Mouse (Mus musculus) myocyte (in vitro differentiated cells): ENCODE results near the gene Kcnt2. TPM values are rescaled to one million over a fixed set of nuclear protein-coding genes. Genes with fewer than 3 reads are reported as not detected.

Source experiments
- H3K27me3 ChIP-seq: one replicate; pipeline ENCODE4 v1.6.1; 2011; ENCODE audit not compliant: control insufficient read depth, insufficient read depth, insufficient read length
- H3K36me3 ChIP-seq: one replicate; pipeline ENCODE4 v1.6.1; 2011; ENCODE audit not compliant: control insufficient read depth, insufficient read depth
- H3K4me2 ChIP-seq: one replicate; pipeline ENCODE4 v1.6.1; 2011; ENCODE audit warnings: low read depth, control low read depth
- H3K4me3 ChIP-seq: one replicate; pipeline ENCODE4 v1.5.1; 2011; ENCODE audit warnings: mild to moderate bottlenecking, control low read depth, moderate library complexity
- H3K79me2 ChIP-seq: one replicate; pipeline ENCODE4 v1.6.1; 2011; ENCODE audit not compliant: control insufficient read depth, insufficient read depth
- H3ac ChIP-seq: one replicate; pipeline ENCODE4 v1.6.1; 2011; ENCODE audit not compliant: control insufficient read depth, insufficient read length
- CEBPB ChIP-seq: IDR thresholded peaks from 2 replicates; pipeline ENCODE4 v1.6.1; 2011; ENCODE audit warnings: mild to moderate bottlenecking, moderate library complexity; ENCODE audit not compliant: poor library complexity, insufficient read depth, severe bottlenecking
- E2F4 ChIP-seq: IDR thresholded peaks from one replicate; pipeline ENCODE4 v1.6.1; 2011; ENCODE audit warnings: mild to moderate bottlenecking, control low read depth, moderate library complexity; ENCODE audit not compliant: insufficient read depth
- MAX ChIP-seq: IDR thresholded peaks from one replicate; pipeline ENCODE4 v1.6.1; 2011; ENCODE audit warnings: low read depth, mild to moderate bottlenecking, control low read depth
- MYOD1 ChIP-seq, 3 experiments: IDR thresholded peaks; one replicate each; pipeline ENCODE4 v1.6.1; 2011; ENCODE audit warnings: control low read depth in 2 of 3, low read depth in 2 of 3, mild to moderate bottlenecking in 2 of 3, moderate library complexity in 1 of 3; ENCODE audit not compliant: insufficient read length in 2 of 3, control insufficient read depth in 1 of 3
- MYOG ChIP-seq, 3 experiments: IDR thresholded peaks; one replicate each; pipeline ENCODE4 v1.6.1; 2011; ENCODE audit warnings: control low read depth in 2 of 3, low read depth in 2 of 3, mild to moderate bottlenecking in 2 of 3; ENCODE audit not compliant: insufficient read length in 2 of 3, control insufficient read depth in 1 of 3, insufficient read depth in 1 of 3
- POLR2A ChIP-seq: IDR thresholded peaks from one replicate; pipeline ENCODE4 v1.6.1; 2011; ENCODE audit warnings: low read depth, mild to moderate bottlenecking, control low read depth, moderate library complexity; ENCODE audit not compliant: insufficient read length
- POLR2AphosphoS2 ChIP-seq: IDR thresholded peaks from one replicate; pipeline ENCODE4 v1.6.1; 2011; ENCODE audit warnings: low read depth, control low read depth; ENCODE audit not compliant: insufficient read length
- REST ChIP-seq: IDR thresholded peaks from one replicate; pipeline ENCODE4 v1.6.1; 2011; ENCODE audit warnings: mild to moderate bottlenecking, control low read depth, moderate library complexity; ENCODE audit not compliant: insufficient read depth, insufficient read length
- SRF ChIP-seq: IDR thresholded peaks from one replicate; pipeline ENCODE4 v1.6.1; 2011; ENCODE audit warnings: low read depth; ENCODE audit not compliant: control insufficient read depth, insufficient read length
- TCF12 ChIP-seq: IDR thresholded peaks from one replicate; pipeline ENCODE4 v1.6.1; 2011; ENCODE audit warnings: mild to moderate bottlenecking, control low read depth; ENCODE audit not compliant: poor library complexity, insufficient read depth, severe bottlenecking
- TCF3 ChIP-seq: IDR thresholded peaks from one replicate; pipeline ENCODE4 v1.6.1; 2011; ENCODE audit warnings: low read depth, control low read depth; ENCODE audit not compliant: insufficient read length
- USF1 ChIP-seq: IDR thresholded peaks from one replicate; pipeline ENCODE4 v1.6.1; 2011; ENCODE audit warnings: low read depth, mild to moderate bottlenecking, control low read depth, moderate library complexity
- polyA plus RNA-seq: library from polyadenylated mRNA; unstranded; fragments of >200 nt; fragmentation: generic; extraction: Trizol; gene quantifications from one replicate; pipeline ENCODE4 v1.2.1, GENCODE M21; 2012; ENCODE audit warnings: missing spikeins

Gene Kcnt2
- polyA plus RNA-seq, 1 experiment: 0.19 TPM

DNA sequence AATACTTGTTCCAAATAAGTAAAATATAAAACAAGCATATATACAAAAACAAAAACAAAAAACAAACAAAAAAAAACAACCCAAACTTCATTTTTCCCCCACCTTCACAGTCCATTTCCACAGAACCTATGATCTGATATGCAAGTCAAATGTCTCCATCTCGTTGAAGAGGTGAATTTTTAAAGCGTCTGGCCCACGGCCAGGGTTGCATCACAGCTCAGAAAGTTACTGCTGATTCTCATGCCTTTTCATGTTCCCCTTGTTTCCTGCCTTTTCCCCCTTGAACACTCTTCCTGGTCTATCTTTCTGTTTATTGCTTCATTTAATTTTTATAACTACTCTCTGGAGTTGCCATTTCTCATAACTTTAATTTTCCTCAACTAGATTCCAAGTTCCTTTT is 18.7 kb downstream of the Kcnt2 start:
- H3K36me3 ChIP-seq: no peaks in the 10 kb centered on the region

DNA sequence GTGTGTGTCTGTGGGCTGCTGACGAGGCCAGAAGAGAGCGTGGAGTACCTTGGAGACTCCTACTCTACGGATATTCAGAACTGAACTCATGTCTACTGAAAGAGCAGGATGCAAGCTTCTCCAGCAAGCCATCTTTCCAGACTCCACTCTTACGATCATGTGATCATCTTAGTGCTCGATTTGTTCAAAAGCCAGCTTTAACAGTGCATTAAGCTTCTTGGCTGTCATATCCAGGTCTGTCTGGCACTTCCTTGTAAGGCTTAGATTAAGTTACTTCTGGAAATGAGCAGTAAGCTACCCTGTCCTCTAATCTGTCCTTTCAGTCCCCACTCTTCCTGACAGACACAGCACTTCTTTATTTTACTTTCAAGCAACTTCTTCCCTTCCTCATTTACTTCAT is 20.1 kb downstream of the Kcnt2 start:
- no peak overlapping the region for H3K4me2 ChIP-seq
- no peaks in the 10 kb centered on the region for H3K36me3 ChIP-seq
- H3K27me3 ChIP-seq: no peaks in the 10 kb centered on the region
- H3K79me2 ChIP-seq: no peaks in the 10 kb centered on the region
- TF ChIP-seq E2F4 (no peak), POLR2A (no peak), SRF (no peak), TCF12 (no peak), TCF3 (no peak)
- no peak overlapping the region for H3ac ChIP-seq
- no peak overlapping the region for H3K4me3 ChIP-seq

More for the DNA sequence above, 18.7 kb downstream of the Kcnt2 start:
- H3K4me2 ChIP-seq: no peak overlapping the region
- H3K27me3 ChIP-seq: no peaks in the 10 kb centered on the region
- no peak for TF ChIP-seq TCF3
- no peak for TF ChIP-seq POLR2AphosphoS2
- no peak for TF ChIP-seq USF1
- TF ChIP-seq TCF12: no peak
- TF ChIP-seq POLR2A: no peak
- TF ChIP-seq CEBPB: 0 out of 2 replicates have a peak, but pooled peaks have one; percentile 9
- no peak for TF ChIP-seq MYOD1 (IDR thresholded peaks at IDR 0.05; ENCODE audit: control insufficient read depth in 1 of 3, insufficient read length in 2 of 3, low read depth in 2 of 3)
- TF ChIP-seq MYOG (IDR thresholded peaks at IDR 0.05; ENCODE audit: control insufficient read depth in 1 of 3, insufficient read depth in 1 of 3, insufficient read length in 2 of 3, low read depth in 2 of 3): no peak
- TF ChIP-seq MAX: no peak
- H3K79me2 ChIP-seq: no peaks in the 10 kb centered on the region
- no peak overlapping the region for H3ac ChIP-seq
- H3K4me3 ChIP-seq: no peak overlapping the region

DNA sequence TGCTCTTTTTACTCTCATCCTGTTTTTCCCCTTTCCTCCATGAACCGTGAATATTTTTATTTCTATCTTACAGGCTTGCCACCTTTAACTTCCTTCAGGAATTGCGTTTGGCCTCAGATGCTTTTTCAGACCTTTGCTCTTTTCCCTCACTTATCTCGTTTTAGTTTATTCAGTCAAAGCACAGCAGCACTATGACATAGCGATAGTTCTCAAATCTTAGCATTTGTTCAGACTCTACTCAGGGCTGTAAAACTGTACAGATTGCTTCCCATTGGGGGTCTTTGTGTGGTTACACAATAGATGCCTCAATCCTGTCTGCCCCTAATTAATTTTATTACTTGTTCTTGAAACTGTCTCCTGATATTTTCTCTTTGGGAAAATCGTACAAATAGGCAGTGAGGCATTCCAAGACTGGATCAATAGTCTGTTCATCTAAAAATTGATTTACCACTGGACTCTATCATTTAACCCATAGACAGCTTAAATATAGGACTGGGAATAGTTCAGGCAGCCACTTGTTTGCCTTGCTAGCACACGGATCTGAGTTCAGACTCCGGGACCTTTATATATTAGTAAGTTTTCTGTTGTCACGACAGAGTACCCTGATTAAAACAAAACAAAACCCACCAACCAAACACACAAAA is 20.8 kb downstream of the Kcnt2 start:
- Histone ChIP-seq H3K27me3 (no peaks in the 10 kb centered on the region), H3K4me2 (no peak overlapping the region), H3K4me3 (no peak overlapping the region), H3K79me2 (no peaks in the 10 kb centered on the region), H3K36me3 (no peaks in the 10 kb centered on the region), H3ac (no peak overlapping the region)
- TF ChIP-seq MYOD1 (IDR thresholded peaks at IDR 0.05; ENCODE audit: control insufficient read depth in 1 of 3, insufficient read length in 2 of 3, low read depth in 2 of 3): no peak
- TF ChIP-seq POLR2A: no peak
- TF ChIP-seq TCF12: no peak
- no peak for TF ChIP-seq MAX
- TF ChIP-seq MYOG (IDR thresholded peaks at IDR 0.05; ENCODE audit: control insufficient read depth in 1 of 3, insufficient read depth in 1 of 3, insufficient read length in 2 of 3, low read depth in 2 of 3): no peak
- TF ChIP-seq USF1: no peak
- TF ChIP-seq REST: no peak
- no peak for TF ChIP-seq CEBPB
- no peak for TF ChIP-seq POLR2AphosphoS2
- no peak for TF ChIP-seq SRF
- no peak for TF ChIP-seq E2F4
- no peak for TF ChIP-seq TCF3

- H3K36me3 ChIP-seq: no peaks in the 10 kb centered on the region
- no peak for TF ChIP-seq MAX
- TF ChIP-seq E2F4: no peak
- no peak for TF ChIP-seq USF1
- TF ChIP-seq REST: no peak
- no peak for TF ChIP-seq MYOG (IDR thresholded peaks at IDR 0.05; ENCODE audit: control insufficient read depth in 1 of 3, insufficient read depth in 1 of 3, insufficient read length in 2 of 3, low read depth in 2 of 3)
- no peak for TF ChIP-seq TCF3
- H3K79me2 ChIP-seq: no peaks in the 10 kb centered on the region
- H3ac ChIP-seq: no peak overlapping the region
- no peak overlapping the region for H3K4me2 ChIP-seq
- H3K27me3 ChIP-seq: no peaks in the 10 kb centered on the region
- H3K4me3 ChIP-seq: no peak overlapping the region
These were observed 21.3 kb downstream of the Kcnt2 start for GRCm38 (mm10) chr1:140267288-140267687.

DNA sequence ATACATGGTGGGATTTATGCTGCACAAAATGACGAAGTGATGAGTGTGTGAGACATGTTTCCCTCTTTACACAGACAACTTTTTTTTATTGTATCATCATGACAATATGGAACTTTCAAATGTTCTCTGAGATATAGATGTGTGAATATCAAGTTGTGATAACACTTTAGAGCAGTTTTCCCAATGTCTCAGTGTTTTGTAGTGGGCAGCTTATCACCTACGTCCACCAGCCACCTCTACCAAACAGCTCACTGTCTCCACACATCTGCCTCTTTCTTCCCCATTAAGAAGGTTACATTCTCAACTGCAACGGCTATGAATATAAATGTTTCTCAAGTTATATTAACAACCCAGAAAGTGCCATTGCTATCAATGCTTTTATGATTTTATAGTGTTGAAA is 27.7 kb downstream of the Kcnt2 start:
- TF ChIP-seq MYOD1 (IDR thresholded peaks at IDR 0.05; ENCODE audit: control insufficient read depth in 1 of 3, insufficient read length in 2 of 3, low read depth in 2 of 3): no peak
- TF ChIP-seq CEBPB: no peak
- no peak for TF ChIP-seq MYOG (IDR thresholded peaks at IDR 0.05; ENCODE audit: control insufficient read depth in 1 of 3, insufficient read depth in 1 of 3, insufficient read length in 2 of 3, low read depth in 2 of 3)
- TF ChIP-seq TCF3: no peak
- TF ChIP-seq MAX: no peak
- TF ChIP-seq USF1: no peak
- no peak for TF ChIP-seq TCF12
- no peak for TF ChIP-seq REST
- TF ChIP-seq POLR2AphosphoS2: no peak

More for the DNA sequence above, 27.7 kb downstream of the Kcnt2 start:
- H3K36me3 ChIP-seq: no peaks in the 10 kb centered on the region
- H3K79me2 ChIP-seq: no peaks in the 10 kb centered on the region
- H3K4me3 ChIP-seq: no peak overlapping the region
- no peak overlapping the region for H3K4me2 ChIP-seq
- H3K27me3 ChIP-seq: no peaks in the 10 kb centered on the region
- H3ac ChIP-seq: no peak overlapping the region
